Comparison of ENCODE assay signal across 14 mouse cellular contexts in the genomic region with DNA sequence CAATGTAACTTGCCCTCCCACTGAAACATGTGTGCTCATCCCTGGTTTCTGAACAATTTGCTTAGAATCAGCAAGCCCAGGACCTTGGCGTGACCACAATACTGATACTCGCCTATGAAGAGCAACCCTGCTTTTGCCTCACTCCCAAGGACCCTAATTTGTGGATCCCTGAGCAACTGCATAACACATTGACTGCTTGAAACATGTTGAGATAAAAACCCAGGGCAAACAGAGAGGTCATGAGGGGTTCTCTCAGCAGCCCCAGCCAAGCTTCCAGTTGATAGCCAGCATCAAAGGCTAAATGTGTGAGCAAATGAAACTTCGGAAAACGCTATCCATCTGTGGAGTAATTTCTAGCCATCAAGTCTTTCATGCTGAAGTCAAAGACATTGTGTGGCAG. TPM values are rescaled to one million over a fixed set of nuclear protein-coding genes. Genes with fewer than 3 reads are reported as not detected.
A peak's percentile ranks its signal among the peaks of the same experiment; 100 is the strongest.
DNase-seq lines count a peak whose midpoint lies in the region; ATAC-seq and TF ChIP-seq lines count a peak whose summit lies in the region.
"Had no signal": no experiment of that assay in that cellular context is flagged by ENCODE, and none has a peak within 500 bp of the region (broad histone marks: within the 10 kb centered on the region; RNA-seq: fewer than 3 reads in every experiment).

No protein-coding gene starts in this region.

- no peak overlapping the region for H3K4me2 ChIP-seq in intestine, embryonic 16.5 days (ENCODE audit: low read depth, low read length)
- no peak overlapping the region for H3K4me2 ChIP-seq in intestine, embryonic 15.5 days (replicated peaks)
- H3K4me2 ChIP-seq: limb, embryonic 15.5 days; liver, embryonic 15.5 days had no signal

- H3K9ac ChIP-seq in intestine, embryonic 16.5 days (ENCODE audit: low read depth, low read length) = no peak overlapping the region
- no peak overlapping the region for H3K9ac ChIP-seq in intestine, embryonic 15.5 days
- H3K9ac ChIP-seq: limb, embryonic 15.5 days; liver, embryonic 15.5 days had no signal

- H3K36me3 ChIP-seq in intestine, embryonic 16.5 days (ENCODE audit: control insufficient read depth, insufficient read depth, low read length) = no peaks in the 10 kb centered on the region
- no peaks in the 10 kb centered on the region for H3K36me3 ChIP-seq in intestine, embryonic 15.5 days
- H3K36me3 ChIP-seq: embryonic facial prominence, embryonic 10.5 days; limb, embryonic 15.5 days; liver, embryonic 15.5 days had no signal

- DNase-seq in adrenal gland, adult 2 months = peak; percentile 13
- no peak for DNase-seq in adrenal gland, adult 18-20 months (ENCODE audit: low spot score in 2 of 2)
- DNase-seq in gastrocnemius, adult 2 months = no peak
- DNase-seq in gastrocnemius, postnatal 4 days (ENCODE audit: low spot score in 2 of 2) = no peak
- no peak for DNase-seq in natural killer cell, adult 2 months (ENCODE audit: low spot score in 2 of 2)
- DNase-seq: right cerebral cortex, adult 18-20 months; thymus, postnatal 36 days had no signal

- peak overlapping the region; percentile 61 for H3K27ac ChIP-seq in gastrocnemius, adult 2 months
- peak overlapping the region; percentile 21; the same call in 1 of the 2 replicates for H3K27ac ChIP-seq in intestine, embryonic 16.5 days (ENCODE audit: low read length)
- no peak overlapping the region for H3K27ac ChIP-seq in intestine, embryonic 15.5 days
- H3K27ac ChIP-seq in brown adipose tissue, adult 24 weeks (replicated peaks; ENCODE audit: low read depth, low read length) = peak overlapping the region; percentile 31; the same call in 1 of the 2 replicates
- H3K27ac ChIP-seq: embryonic facial prominence, embryonic 10.5 days; kidney, postnatal 0 days; limb, embryonic 15.5 days; liver, embryonic 15.5 days had no signal

- 92% methylated on average over 4 of the region's 4 CpGs for WGBS in intestine, embryonic 16.5 days
- 87% methylated on average over 4 of the region's 4 CpGs for WGBS in intestine, embryonic 15.5 days

- no peak overlapping the region for H3K4me3 ChIP-seq in gastrocnemius, adult 2 months
- no peak overlapping the region for H3K4me3 ChIP-seq in intestine, embryonic 16.5 days (ENCODE audit: low read length)
- H3K4me3 ChIP-seq in intestine, embryonic 15.5 days (replicated peaks) = no peak overlapping the region
- no peak overlapping the region for H3K4me3 ChIP-seq in brown adipose tissue, adult 24 weeks (ENCODE audit: insufficient read depth, low read depth, low read length)
- H3K4me3 ChIP-seq: embryonic facial prominence, embryonic 10.5 days; limb, embryonic 15.5 days; liver, embryonic 15.5 days had no signal

- no peaks in the 10 kb centered on the region for H3K4me1 ChIP-seq in intestine, embryonic 16.5 days (ENCODE audit: control insufficient read depth, insufficient read depth, low read length)
- no peaks in the 10 kb centered on the region for H3K4me1 ChIP-seq in intestine, embryonic 15.5 days (replicated peaks)
- H3K4me1 ChIP-seq in brown adipose tissue, adult 24 weeks (ENCODE audit: control insufficient read depth, insufficient read depth, insufficient read length, low read length) = no peaks in the 10 kb centered on the region
- H3K4me1 ChIP-seq: embryonic facial prominence, embryonic 10.5 days; limb, embryonic 15.5 days; liver, embryonic 15.5 days had no signal

- no peaks in the 10 kb centered on the region for H3K9me3 ChIP-seq in intestine, embryonic 16.5 days (ENCODE audit: control insufficient read depth, low read length)
- no peaks in the 10 kb centered on the region for H3K9me3 ChIP-seq in intestine, embryonic 15.5 days
- H3K9me3 ChIP-seq: embryonic facial prominence, embryonic 10.5 days; limb, embryonic 15.5 days; liver, embryonic 15.5 days had no signal

- intact Hi-C loops in gastrocnemius, adult 2 months (cut with DNase I) = no loop called here

- no peak for TF ChIP-seq CTCF in gastrocnemius, adult 2 months (IDR thresholded peaks at IDR 0.05)

- no peak for ATAC-seq in intestine, embryonic 16.5 days
- no peak for ATAC-seq in intestine, embryonic 15.5 days

- no peaks in the 10 kb centered on the region for H3K27me3 ChIP-seq in intestine, embryonic 16.5 days (replicated peaks; ENCODE audit: control insufficient read depth, insufficient read depth, low read length)
- no peaks in the 10 kb centered on the region for H3K27me3 ChIP-seq in intestine, embryonic 15.5 days (replicated peaks)
- H3K27me3 ChIP-seq: limb, embryonic 15.5 days; liver, embryonic 15.5 days had no signal

RNA-seq across cellular contexts. Expression of gene Igsf10, which starts 57.2 kb away (rescaled TPM):
- 1 to 10 TPM; 1.6 to 2.3 TPM for total RNA-seq in adrenal gland, adult 2 months (2021)
- 0.17 and 0.39 TPM in 2 replicates for polyA plus RNA-seq in adrenal gland, adult 2 months (2012; rRNA removed)
- 1 to 10 TPM; 1.2 to 1.8 TPM for total RNA-seq in adrenal gland, adult 18-20 months (2021)
- total RNA-seq in gastrocnemius, adult 2 months (2021) = 1 to 10 TPM; 1.3 to 4.3 TPM
- total RNA-seq in gastrocnemius, postnatal 4 days (2021) = 10 to 100 TPM; 38.9 to 45.0 TPM
- polyA plus RNA-seq in intestine, embryonic 16.5 days (2015; fragmentation: Nextera tagmentation; extraction: Ambion mirVana) = 4.9 and 5.3 TPM in 2 replicates
- 6.7 and 8.3 TPM in 2 replicates for polyA plus RNA-seq in intestine, embryonic 15.5 days (2015; fragmentation: Nextera tagmentation; extraction: Ambion mirVana)
- polyA plus RNA-seq in brown adipose tissue, adult 24 weeks (2012; ENCODE audit: insufficient read depth, insufficient read length, missing spikeins) = 1.2 and 1.6 TPM in 2 replicates

Comparison
In these comparisons a context has a peak if more than half of its experiments do, and no peak if none do; other contexts are left out.
1. RNA of gene Igsf10, which starts 57.2 kb away (total RNA-seq): 38.9 to 45.0 TPM in gastrocnemius, postnatal 4 days; 1.3 to 4.3 TPM in gastrocnemius, adult 2 months, 1.6 to 2.3 TPM in adrenal gland, adult 2 months and 1.2 to 1.8 TPM in adrenal gland, adult 18-20 months; every median in the first group is over 4 times any median in the second.